Mouse (Mus musculus) thymus, adult 2 months (tissue): ENCODE data around the gene Stx8.

Source experiments
- CTCF ChIP-seq: fragments of 200-500 bp; IDR thresholded peaks from 2 replicates; pipeline ENCODE4 v1.5.1; 2012; ENCODE audit warnings: mild to moderate bottlenecking, control low read depth, low read length, moderate library complexity, borderline replicate concordance; ENCODE audit not compliant: control insufficient read depth, poor library complexity, insufficient read depth; ENCODE audit errors: extremely low read depth
- POLR2A ChIP-seq: fragments of 200-500 bp; IDR thresholded peaks from 2 replicates; pipeline ENCODE4 v1.6.1; 2012; ENCODE audit warnings: mild to moderate bottlenecking, low read length, control low read depth, moderate library complexity; ENCODE audit not compliant: control insufficient read depth, poor library complexity, insufficient read depth; ENCODE audit errors: extremely low read depth

GRCm38 (mm10) chr11:68019156-68019555, 53.2 kb downstream of the Stx8 start:
- TF ChIP-seq POLR2A (no peak), CTCF (no peak)
